Mouse (Mus musculus) neural tube, embryonic 10.5 days (tissue): ENCODE data around the gene Stk40.
"Not testable (repeated sequence)": the region's sequence is repeated elsewhere in the genome, so short reads cannot be mapped to it uniquely, and the experiment has no call there.

Experiments
- DNase-seq: peaks from one replicate; pipeline ENCODE4 v3.0.0-alpha.2; 2017; ENCODE audit warnings: low spot score; ENCODE audit errors: extremely low spot score

Gene Stk40

DNA sequence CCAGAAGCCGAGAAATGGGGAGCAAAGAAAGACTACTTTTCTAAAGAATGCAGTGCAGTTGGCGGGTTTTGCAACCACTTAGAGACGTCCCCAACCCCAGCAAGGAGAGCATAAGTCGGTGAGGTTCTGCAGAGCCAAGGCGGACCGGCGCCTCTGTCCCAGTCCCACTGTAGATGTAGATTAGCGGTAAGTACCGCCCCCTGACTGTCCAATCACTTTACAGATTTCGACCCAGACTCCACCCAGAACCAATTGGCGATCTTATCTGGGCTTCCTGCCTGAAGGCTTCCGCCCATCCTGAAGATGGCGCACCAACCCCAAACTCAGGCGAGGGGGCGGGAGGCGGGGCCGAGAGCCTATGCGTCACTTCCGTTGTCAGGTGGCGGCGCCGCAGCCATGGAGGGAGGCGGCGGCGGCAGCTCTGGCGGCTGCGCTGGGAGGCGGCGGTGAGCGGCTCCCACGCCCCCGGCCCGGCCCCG lies at the start of gene Stk40:
TSS of gene Stk40 (plus strand) at position 368 of the 479 bp plus-strand sequence.
- peak; percentile 98 for DNase-seq

DNA sequence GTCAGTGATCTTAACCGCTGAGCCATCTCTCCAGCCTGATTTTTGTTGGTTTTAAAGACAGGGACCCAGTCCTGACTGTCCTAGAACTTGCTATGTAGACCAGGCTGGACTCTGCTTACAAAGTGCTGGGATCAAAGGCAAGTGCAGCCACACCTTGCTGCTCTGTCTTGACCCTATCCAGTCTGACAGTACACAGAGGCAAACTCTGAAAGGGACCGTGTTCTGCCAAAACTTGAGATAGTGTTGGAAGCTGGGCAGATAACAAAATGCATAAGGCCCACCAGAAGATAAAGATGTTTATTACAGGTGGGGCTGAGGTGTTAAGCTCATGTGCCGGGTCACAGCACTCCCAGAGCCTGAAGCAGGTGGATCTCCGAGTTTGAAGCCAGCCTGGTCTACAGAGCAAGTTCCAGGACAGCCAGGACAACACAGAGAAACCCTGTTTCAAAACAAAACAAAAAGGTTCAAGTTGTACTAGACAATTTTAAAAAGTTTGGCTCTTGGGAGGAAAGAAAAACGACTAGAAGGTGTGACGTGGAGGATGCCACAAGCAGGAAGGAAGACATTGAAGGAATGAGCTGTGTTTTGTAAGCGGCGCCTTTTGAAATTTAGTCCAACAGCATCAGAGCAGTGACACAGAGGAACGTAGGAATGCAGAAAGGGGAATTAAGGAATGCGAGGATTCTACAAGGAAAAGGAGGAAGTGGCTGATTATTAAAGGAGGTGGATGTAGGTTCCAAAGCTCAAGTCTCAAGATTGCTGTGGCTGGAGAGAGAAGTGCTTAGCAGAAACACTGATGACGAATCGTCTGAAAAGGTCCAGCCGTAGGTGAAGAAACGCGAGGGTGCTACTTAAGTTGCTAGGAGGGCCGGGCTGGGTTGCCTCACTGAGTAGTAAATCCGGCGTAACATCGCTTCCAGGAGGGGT lies 46.3 kb upstream of the Stk40 start:
- no peak for DNase-seq

DNA sequence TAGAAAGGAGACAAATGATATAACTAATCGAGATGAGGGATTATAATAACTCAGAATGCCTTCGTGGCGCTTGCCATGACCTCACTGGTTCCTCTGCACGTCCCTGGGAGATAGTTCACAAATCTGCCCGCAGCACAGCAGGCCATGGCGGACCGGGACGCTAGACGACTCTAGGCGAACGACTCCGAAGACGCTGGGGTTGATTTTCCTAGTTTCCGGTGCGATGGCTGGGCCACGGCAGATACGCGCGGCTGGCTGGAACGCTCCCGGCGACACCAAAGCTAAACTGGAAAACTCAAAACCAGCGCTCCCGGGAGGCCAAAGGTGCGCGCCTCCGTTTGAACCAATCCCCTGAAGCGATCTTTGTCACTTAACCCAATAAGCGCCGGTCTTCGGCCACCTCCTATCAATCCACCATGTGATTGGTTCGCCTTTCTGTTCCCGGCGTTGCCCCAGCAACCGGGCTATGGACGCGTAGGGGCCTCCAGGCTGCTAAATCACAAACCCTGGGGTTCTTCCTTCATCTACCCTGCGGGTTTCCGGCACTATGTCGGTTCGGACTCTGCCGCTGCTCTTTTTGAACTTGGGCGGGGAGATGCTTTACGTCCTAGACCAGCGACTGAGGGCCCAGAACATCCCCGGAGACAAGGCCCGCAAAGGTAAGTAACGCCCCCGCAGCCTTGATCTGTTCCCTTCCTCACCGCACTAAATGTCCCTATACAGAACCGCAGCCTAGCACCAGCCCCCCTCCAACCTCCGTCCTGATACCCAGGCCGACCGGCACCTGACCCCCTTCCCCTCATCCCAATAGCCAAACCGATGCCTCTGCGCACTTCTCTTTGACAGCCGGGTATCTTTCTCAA lies 45.4 kb upstream of the Stk40 start, which contains the start of gene Oscp1:
TSS of gene Oscp1 (plus strand) at position 432 of the 863 bp plus-strand sequence.
- DNase-seq, result peak; percentile 94

DNA sequence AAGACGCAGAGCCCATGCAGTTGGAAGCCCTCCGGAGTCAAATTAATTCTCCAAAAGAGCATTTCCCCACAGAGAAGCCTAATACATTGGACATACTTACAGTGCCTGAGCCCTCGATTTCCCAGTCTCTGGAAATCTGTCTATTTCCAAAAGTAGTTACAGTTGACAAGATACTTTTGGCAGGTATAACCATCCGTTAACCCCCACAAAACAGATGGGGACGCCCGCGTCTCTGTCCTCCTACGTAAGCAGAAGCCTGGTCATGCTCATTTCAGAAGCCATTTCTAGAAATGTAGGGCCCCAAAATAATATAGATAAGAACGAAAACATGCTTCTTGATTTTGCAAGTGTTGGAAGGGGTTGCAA lies 44.8 kb upstream of the Stk40 start:
- DNase-seq, result no peak

DNA sequence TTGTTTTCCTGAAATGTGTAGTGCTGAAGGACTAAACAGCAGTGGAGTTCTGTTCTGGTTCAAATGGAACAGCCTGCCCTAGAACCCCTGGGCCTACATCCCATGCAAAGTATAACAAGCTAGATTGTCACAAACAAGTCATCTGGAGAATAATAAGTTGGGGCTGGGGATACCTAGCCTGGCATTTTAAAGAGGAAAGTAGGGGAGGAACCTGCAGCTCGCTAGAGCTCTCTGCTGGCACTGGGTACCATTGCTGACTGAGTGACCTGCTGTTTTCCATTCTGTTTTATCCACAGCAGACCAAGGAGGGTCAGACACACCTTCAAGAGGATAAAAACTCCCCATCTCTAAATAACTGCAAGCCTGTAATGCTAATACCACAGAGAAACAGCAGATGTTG lies 40.9 kb upstream of the Stk40 start:
- no peak for DNase-seq

DNA sequence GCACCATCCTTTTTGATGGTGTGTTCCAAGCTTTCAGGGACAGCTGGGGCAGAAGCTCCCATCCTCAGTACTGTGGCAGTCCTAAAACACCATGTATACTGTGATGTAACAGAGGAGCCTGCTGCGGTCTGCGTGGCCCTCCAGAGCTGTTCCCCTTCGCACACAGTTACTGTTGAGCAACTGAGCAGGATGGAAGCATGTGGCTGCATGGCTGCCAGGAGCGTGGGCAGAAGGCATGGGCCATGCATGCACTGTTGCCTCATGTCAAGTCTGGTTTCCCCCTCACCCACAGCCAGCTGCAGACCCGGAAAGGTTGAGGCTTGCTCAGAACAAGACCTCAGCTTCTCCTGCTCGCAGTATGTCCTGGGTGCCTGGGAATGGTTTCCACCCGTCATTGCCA lies 38.5 kb upstream of the Stk40 start:
- DNase-seq, result no peak

DNA sequence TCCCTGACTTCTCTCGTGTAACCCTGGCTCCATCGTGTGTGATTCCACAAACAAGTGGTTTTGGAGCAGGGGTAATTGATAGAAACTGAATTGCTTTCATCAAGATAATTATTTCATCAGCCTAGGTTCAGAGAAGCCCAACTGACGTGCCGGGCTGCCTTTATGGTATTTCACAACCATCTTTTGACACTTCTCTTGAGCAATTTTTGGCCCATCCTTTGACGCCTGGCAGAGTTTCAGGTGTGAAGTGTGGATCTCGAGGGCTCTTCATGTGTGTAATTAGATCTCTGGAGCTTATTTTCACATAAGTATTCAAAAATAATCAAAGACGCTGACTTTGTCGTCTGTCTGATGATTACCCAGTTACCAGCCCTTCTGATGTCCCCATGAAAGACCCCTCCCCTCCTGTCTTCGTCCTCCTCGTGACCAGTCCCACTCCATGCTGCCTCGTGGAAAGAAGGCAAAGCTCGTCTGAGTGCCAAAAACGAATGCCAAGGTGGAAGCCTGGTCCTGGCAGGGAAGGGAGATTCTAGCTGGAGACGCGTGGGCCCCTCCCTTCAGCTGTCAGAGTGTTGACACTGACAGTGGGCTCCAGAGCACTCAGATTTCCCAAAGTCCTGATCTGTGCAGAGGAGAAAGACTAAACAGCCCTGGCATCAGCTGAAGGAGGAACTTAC lies 36.2 kb upstream of the Stk40 start:
- DNase-seq, result no peak

DNA sequence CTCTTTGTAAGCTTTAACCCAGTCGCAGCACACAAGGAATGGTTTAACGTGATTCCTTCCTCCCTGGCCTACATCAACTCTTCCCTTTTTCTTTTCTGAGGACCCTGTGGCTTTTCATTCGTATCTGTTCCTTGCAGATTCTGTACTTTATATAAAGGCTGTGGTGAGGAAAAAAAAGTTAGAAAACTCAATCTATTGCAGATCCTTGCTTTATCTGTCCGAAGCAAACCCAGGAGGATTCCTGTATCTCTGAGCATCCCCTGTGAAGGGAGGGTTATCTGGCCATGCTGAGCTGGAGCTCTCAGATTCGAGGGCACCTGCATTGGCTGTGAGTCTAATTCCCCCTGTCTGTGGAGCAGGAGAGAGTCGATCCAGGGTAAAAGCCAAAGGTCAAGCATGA lies 34.9 kb upstream of the Stk40 start:
- DNase-seq, result no peak

DNA sequence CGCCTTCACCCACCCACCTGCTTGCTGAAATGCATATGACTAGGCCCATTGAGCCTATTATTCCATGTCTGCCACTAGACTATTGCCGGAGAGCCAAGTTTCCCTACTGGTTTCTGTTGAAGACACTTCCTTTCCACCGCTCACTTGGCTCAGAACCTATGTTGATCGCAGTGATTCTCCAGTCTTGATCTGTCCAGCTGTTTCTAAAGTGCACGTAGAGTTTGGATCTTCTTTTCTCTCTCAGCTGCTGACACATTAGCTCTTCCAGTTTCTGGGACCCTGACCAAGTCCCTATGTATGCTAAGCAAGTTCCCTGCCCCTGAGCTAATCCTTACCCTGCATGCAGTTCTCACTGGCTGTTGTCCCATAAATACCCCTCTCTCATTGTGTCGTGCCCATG lies 25.9 kb upstream of the Stk40 start:
- no peak for DNase-seq

DNA sequence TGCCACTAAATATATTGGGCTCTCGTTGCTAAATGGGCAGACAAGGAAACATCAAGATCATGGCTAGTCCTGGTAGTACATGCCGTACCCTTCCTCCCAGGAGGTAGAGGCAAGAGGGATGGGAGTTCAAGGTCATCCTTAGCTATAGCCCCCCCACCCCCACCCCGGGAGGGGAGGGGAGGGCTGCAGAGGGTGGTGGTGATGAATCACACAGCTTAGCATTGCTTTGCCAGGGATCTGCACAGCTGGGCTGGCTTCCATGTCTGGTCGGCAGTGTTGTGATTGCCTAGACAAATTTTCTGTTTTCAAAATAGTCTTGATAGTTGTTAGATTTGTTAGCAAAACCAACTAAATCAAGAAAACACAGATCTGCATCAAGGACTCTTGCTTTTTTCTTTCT lies 24.5 kb upstream of the Stk40 start:
- no peak for DNase-seq

DNA sequence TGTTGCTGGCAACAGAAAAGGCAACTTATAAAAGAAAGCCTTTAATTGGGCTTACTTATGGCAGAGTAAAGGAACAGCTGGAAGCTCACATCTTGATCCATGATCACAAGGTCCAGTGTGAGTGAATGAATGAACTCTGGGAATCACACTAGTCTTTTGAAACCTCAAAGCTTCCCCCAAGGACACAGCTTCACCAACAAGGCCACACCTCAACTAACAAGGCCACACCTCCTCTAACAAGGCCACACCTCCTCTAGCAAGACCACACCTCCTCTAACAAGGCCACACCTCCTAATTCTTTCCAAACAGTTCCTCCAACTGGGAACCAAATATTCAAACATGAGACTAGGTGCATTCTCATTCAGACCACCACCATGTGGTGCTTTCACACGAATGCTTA lies 22.2 kb upstream of the Stk40 start:
- no peak for DNase-seq

DNA sequence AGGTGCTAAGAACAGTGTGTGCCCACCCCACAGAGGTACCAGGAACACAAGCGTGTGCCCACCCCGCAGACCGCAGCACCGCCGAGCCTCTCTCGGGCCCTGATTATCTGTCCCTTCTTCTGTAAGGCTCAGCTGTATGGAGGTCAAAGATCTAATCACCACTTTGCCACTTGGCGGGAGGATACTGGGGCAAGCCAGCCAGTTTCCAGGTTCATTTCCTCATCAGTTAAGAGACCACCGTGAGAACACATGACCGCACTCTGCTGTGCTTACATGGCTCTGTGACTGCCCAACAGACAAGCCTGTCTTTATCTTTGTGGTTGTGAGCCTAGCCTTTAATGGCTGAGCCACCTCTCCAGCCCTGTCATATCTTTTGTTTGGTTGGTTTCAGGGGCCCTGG lies 20.7 kb upstream of the Stk40 start:
- no peak for DNase-seq

DNA sequence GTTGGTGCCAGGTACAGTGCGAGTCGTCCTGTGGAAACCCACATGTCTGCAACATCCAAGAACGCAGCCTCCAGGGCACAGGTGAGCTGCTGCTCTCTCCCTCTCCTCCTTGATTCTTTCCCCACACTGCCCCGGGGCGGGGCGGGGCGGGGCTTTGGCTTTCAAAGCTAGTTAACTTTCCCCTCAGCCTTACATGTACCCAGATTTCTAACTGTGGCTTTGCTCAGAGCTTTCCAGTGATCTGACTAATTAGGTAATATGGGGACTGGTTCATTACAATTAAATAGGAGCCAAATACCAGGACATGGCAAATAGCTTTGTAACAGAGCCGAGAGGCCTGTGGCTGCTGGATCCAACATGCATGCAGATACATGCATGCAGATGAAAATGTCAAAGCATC lies 19.4 kb upstream of the Stk40 start:
- no peak for DNase-seq

DNA sequence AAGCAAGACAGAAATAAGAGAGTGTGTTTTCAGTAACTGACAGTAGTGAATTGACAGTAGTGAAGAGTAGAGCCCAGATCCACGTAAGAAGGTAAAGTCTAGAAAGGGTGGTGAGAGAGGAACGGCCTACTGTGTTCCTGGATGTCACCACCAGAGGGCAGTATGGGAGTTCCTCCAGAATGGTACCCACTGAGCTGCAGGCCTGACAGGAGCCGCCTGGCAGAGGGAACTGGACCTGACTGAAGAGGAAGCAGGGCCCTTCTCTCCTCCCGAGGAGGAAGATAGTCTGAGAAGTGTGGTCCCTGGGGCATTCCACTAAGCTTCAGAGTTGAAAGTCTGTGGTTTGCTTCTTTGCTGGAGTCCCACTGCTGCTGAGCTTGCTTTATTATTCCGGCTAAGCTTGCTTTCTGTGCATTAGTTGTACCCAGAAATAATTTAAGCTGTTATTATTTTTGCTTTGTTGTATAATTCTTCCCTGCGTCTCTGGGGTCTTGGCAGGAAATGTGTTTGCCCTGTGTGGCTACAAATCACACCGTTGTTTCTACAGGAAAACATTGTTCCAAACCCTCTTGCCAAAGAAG lies 17.7 kb upstream of the Stk40 start:
- peak; percentile 84 for DNase-seq

DNA sequence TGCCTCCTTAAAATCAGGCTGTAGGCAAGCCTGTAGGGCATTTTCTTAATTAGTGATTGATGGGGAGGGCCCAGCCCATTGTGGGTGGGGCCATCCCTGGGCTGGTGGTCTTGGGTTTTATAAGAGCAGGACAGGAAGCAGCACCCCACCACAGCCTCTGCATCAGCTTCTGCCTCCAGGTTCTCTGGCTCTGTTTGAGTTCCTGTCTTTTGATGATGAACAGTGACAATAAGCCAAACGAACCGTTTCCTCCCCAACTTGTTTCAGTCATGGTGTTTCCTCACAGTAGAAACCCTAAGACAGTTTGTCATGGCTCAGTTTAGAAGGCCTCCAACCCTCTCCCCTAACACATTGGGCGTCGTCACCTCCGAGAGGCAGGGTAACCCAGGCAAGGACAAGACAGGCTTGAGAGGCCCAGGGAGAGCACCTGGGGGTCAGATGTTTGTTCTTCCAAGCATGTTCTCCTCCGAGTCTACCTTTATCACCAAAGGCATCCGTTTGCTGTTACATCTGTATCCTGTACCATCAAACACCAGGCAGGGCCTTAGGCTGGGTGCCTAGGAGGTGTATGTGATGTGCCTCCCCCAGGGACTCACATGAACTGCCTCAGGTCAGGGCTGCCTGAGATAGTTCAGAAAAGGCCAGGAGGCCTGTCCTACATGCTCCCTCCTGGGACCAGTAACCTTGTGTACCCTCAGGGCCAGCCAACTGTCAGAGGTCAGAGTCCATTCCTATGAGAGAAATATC lies 13.5 kb upstream of the Stk40 start:
- DNase-seq, result no peak

DNA sequence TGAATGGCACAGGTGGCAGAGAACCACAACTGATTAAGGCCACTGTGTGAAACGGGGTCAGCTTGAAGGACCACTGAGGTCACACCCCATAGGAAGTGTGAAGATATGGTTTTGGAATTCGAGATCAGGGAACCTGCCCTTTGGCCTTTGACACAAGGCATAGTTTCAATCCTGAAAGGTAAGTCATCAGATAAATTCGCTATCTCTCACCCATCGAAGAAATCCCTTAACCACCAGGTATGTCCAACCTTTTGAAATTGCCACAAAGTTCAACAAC lies 13.0 kb upstream of the Stk40 start:
- no peak for DNase-seq

DNA sequence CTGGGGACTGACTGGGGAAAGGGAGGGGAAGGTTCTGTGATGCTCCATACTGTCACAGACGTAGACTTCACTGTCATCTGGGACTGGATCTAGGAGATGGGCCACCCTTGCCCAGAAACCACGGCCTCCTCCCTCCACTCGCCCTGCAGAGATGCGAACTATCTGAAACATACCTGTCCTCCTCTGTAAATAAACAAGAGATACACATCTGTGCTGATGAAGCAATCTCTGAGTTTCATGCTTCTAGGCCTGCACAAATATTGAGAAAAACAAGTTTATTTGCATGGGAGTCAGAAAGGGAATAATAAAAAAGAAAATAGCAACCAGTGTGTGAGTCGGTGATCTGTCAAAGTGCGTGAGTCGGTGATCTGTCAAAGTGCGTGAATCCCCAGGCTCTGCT lies 11.9 kb upstream of the Stk40 start:
- no peak for DNase-seq

DNA sequence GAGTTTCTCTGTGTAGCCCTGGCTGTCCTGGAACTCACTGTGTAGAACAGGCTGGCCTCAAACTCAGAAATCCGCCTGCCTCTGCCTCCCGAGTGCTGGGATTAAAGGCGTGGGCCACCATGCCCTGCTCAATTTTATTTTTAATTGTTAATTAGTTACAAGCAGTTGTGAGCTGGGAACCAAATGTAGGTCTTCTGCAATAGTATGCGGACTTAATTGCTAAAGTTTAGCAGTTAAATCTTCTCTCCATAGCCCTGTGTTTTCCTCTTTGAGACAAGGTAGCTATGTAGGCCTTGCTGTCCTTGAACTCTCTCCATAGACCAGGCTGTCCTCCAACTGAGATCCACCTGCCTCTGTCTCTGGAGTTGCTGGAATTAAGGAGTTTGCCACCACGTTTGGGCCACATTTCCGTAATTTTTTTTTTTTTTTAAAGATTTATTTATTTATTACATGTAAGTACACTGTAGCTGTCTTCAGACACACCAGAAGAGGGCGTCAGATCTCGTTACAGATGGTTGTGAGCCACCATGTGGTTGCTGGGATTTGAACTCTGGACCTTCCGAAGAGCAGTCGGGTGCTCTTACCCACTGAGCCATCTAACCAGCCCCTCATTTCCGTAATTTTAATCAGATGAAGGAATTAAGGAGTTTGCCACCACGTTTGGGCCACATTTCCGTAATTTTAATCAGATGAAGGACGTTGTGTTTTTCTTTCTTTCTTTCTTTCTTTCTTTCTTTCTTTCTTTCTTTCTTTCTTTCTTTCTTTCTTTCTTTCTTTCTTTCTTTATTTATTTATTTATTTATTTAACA lies 7.9 kb upstream of the Stk40 start:
- DNase-seq, result not testable (repeated sequence)

DNA sequence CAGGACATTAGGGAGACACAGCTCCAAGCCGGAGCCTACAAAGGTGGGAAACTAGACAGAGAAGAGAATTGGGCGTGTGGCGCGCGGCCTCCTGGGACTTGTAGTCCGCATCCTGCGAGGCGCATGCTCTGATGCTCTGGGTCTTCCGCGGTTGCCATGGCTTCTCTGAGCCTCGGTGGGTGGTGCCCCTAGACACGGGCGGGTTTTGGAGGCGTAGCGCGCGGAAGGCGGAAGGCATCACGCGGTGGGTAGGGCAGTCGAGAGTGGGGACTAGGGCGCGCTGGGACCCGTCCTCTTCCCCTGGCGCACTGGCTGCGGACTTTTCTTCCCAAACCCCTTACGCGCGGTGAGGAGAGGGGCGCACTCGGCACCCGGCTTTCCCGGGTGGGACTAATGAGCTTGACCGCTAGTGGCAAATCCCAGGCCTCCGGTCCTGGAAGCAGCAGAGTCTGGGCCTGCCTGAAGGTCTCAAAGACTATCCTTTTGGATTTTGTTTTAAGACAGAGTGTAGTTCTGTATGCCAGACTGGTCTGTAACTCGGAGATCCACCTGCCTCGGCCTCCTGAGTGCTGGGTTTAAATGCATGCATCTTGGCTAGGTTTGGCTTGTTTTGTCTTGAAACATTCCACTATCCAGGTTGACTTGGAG lies 7.2 kb upstream of the Stk40 start, which contains the start of gene Lsm10:
TSS of gene Lsm10 (plus strand) at position 160 of the 648 bp plus-strand sequence.
- peak; percentile 92 for DNase-seq
